Mouse (Mus musculus): ENCODE measurements around the gene Gm14226. TPM values are rescaled to one million over a fixed set of nuclear protein-coding genes. Genes with fewer than 3 reads are reported as not detected.
A peak's percentile ranks its signal among the peaks of the same experiment; 100 is the strongest.
"Not testable (repeated sequence)": the region's sequence is repeated elsewhere in the genome, so short reads cannot be mapped to it uniquely, and the experiment has no call there.

Gm14226 gene
- total RNA-seq, 2 experiments from 2014 or later, result not detected

- no peak for ATAC-seq (replicated peaks; ENCODE audit: poor library complexity)
These were observed 29.5 kb downstream of the Gm14226 start for GRCm38 (mm10) chr2:155047452-155048178.

- no peak for ATAC-seq (replicated peaks; ENCODE audit: poor library complexity)
These were observed 32.0 kb downstream of the Gm14226 start for GRCm38 (mm10) chr2:155050108-155050503.

GRCm38 (mm10) chr2:155050504-155051236 is 32.6 kb downstream of the Gm14226 start:
- peak; percentile 91 for ATAC-seq (replicated peaks; ENCODE audit: poor library complexity)

- no peak for ATAC-seq (replicated peaks; ENCODE audit: poor library complexity)
These were observed 33.7 kb downstream of the Gm14226 start for GRCm38 (mm10) chr2:155051622-155052351.

GRCm38 (mm10) chr2:155052681-155053080 is 34.6 kb downstream of the Gm14226 start:
- no peak for ATAC-seq (replicated peaks; ENCODE audit: poor library complexity)

GRCm38 (mm10) chr2:155053512-155053911 is 35.4 kb downstream of the Gm14226 start:
- not testable (repeated sequence) for ATAC-seq (replicated peaks; ENCODE audit: poor library complexity)

- ATAC-seq (replicated peaks; ENCODE audit: poor library complexity), result no peak
These were observed 36.6 kb downstream of the Gm14226 start for GRCm38 (mm10) chr2:155054672-155055071.

- no peak for ATAC-seq (replicated peaks; ENCODE audit: poor library complexity)
These were observed 38.1 kb downstream of the Gm14226 start for GRCm38 (mm10) chr2:155056076-155056578.

- ATAC-seq (replicated peaks; ENCODE audit: poor library complexity), result no peak
These were observed 39.3 kb downstream of the Gm14226 start for GRCm38 (mm10) chr2:155057361-155057760.

- no peak for ATAC-seq (replicated peaks; ENCODE audit: poor library complexity)
These were observed 53.0 kb downstream of the Gm14226 start for GRCm38 (mm10) chr2:155071027-155071426.

- no peak for ATAC-seq (replicated peaks; ENCODE audit: poor library complexity)
These were observed 54.5 kb downstream of the Gm14226 start for GRCm38 (mm10) chr2:155072353-155073145.

- ATAC-seq (replicated peaks; ENCODE audit: poor library complexity), result no peak
These were observed 55.3 kb downstream of the Gm14226 start for GRCm38 (mm10) chr2:155073347-155073746.

- peak; percentile 92 for ATAC-seq (replicated peaks; ENCODE audit: poor library complexity)
These were observed 56.1 kb downstream of the Gm14226 start, which contains the start of gene Ahcy for GRCm38 (mm10) chr2:155073978-155074765. Gene Ahcy, minus strand, starts transcription at chr2:155074497.

- ATAC-seq (replicated peaks; ENCODE audit: poor library complexity), result no peak
These were observed 56.8 kb downstream of the Gm14226 start for GRCm38 (mm10) chr2:155074766-155075330.

GRCm38 (mm10) chr2:155075649-155076048 is 57.6 kb downstream of the Gm14226 start:
- ATAC-seq (replicated peaks; ENCODE audit: poor library complexity), result no peak

Data from megakaryocyte progenitor cell, adult 5-6 weeks (primary cell).